Mouse (Mus musculus): Measurements from ENCODE around the gene Uvrag.

DNA sequence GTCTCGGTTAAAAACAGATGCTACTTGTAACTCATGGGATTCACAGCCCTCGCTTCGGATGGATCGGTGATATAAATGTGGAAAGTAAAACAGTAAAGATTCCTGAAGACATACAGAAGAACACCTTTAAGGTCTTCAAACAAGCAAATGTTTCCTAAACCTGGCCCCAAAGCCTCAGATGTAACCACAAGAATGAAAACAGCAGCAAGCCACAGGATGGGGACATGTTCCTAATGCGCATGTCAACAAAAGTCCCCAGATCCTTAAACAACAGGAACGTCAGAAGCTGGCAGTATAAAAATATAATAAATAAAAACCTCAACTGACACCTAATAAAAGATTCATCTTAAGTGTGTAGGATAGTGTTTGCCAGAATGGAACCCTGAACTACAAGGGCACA, 137.7 kb downstream of the Uvrag start:
- TF ChIP-seq CTCF (IDR thresholded peaks at IDR 0.05) (no peak), POLR2A (IDR thresholded peaks at IDR 0.05; ENCODE audit: insufficient read depth, low read depth, low read length) (no peak)

Data from heart, adult 2 months (tissue).